Mouse (Mus musculus) midbrain, embryonic 10.5 days (tissue): ENCODE results near the gene A1cf. TPM values are rescaled to one million over a fixed set of nuclear protein-coding genes. Genes with fewer than 3 reads are reported as not detected.

Experiments
- DNase-seq: peaks from one replicate; pipeline ENCODE4 v3.0.0-alpha.2; 2017; ENCODE audit warnings: low spot score
- H3K27ac ChIP-seq: fragments of 300-500 bp; sonication (generic); replicated peaks from 2 replicates; pipeline ENCODE4 v1.5.1; 2016; ENCODE audit warnings: mild to moderate bottlenecking
- H3K27me3 ChIP-seq: fragments of 300-500 bp; sonication (generic); 2 replicates; pipeline ENCODE4 v1.6.1; 2016; ENCODE audit warnings: low read depth, mild to moderate bottlenecking; ENCODE audit not compliant: poor library complexity, severe bottlenecking
- H3K36me3 ChIP-seq: fragments of 300-500 bp; sonication (generic); 2 replicates; pipeline ENCODE4 v1.6.1; 2016; ENCODE audit warnings: mild to moderate bottlenecking, moderate library complexity
- H3K4me1 ChIP-seq: fragments of 300-500 bp; sonication (generic); 2 replicates; pipeline ENCODE4 v1.6.1; 2016
- H3K4me3 ChIP-seq: fragments of 300-500 bp; sonication (generic); 2 replicates; pipeline ENCODE4 v1.5.1; 2016; ENCODE audit warnings: mild to moderate bottlenecking, moderate library complexity
- H3K9me3 ChIP-seq: fragments of 300-500 bp; sonication (generic); replicated peaks from 2 replicates; pipeline ENCODE4 v1.6.1; 2016; ENCODE audit warnings: mild to moderate bottlenecking
- WGBS: fragments of 180-500 bp; shearing (Covaris S2); methylation state at CpG from one replicate; pipeline ENCODE4 v1.1.7; 2016; 5-methylcytosine and 5-hydroxymethylcytosine counted together
- polyA plus RNA-seq: library from polyadenylated mRNA; unstranded; fragments of >200 nt; fragmentation: Nextera tagmentation; extraction: Ambion mirVana; gene quantifications from 2 replicates; pipeline ENCODE4 v1.2.1, GENCODE M21; 2016

A1cf gene
- polyA plus RNA-seq, 1 experiment from 2014 or later = not detected

- Histone ChIP-seq H3K4me3 (no peak overlapping the region), H3K4me1 (0 out of 2 replicates have a peak, but pooled peaks cover 3% of the 10 kb centered on the region), H3K27me3 (no peaks in the 10 kb centered on the region), H3K36me3 (no peaks in the 10 kb centered on the region), H3K9me3 (no peaks in the 10 kb centered on the region), H3K27ac (no peak overlapping the region)
- 66% methylated on average over 1 of the region's 1 CpGs for WGBS
- no peak for DNase-seq
Measured at GRCm38 (mm10) chr19:31895971-31896370, 27.4 kb downstream of the A1cf start.

GRCm38 (mm10) chr19:31896711-31897110 lies 28.1 kb downstream of the A1cf start:
- no peaks in the 10 kb centered on the region for H3K27me3 ChIP-seq
- no peak overlapping the region for H3K4me3 ChIP-seq
- no peaks in the 10 kb centered on the region for H3K9me3 ChIP-seq
- H3K36me3 ChIP-seq = no peaks in the 10 kb centered on the region
- 95% methylated on average over 1 of the region's 1 CpGs for WGBS
- no peak for DNase-seq
- no peak overlapping the region for H3K27ac ChIP-seq
- H3K4me1 ChIP-seq = 0 out of 2 replicates have a peak, but pooled peaks cover 3% of the 10 kb centered on the region

GRCm38 (mm10) chr19:31905671-31906070 lies 37.1 kb downstream of the A1cf start:
- Histone ChIP-seq H3K9me3 (no peaks in the 10 kb centered on the region), H3K4me1 (no peaks in the 10 kb centered on the region), H3K27me3 (no peaks in the 10 kb centered on the region), H3K4me3 (no peak overlapping the region), H3K36me3 (no peaks in the 10 kb centered on the region), H3K27ac (no peak overlapping the region)
- DNase-seq = no peak
- WGBS = 66% methylated on average over 7 of the region's 7 CpGs

GRCm38 (mm10) chr19:31910423-31910822 lies 41.9 kb downstream of the A1cf start:
- Histone ChIP-seq H3K9me3 (no peaks in the 10 kb centered on the region), H3K36me3 (no peaks in the 10 kb centered on the region), H3K27ac (no peak overlapping the region), H3K27me3 (no peaks in the 10 kb centered on the region), H3K4me3 (no peak overlapping the region), H3K4me1 (no peaks in the 10 kb centered on the region)
- no peak for DNase-seq
- 82% methylated on average over 6 of the region's 6 CpGs for WGBS

- no peaks in the 10 kb centered on the region for H3K4me1 ChIP-seq
- no peak overlapping the region for H3K27ac ChIP-seq
- no peak overlapping the region for H3K4me3 ChIP-seq
- DNase-seq = no peak
- no peaks in the 10 kb centered on the region for H3K9me3 ChIP-seq
- H3K36me3 ChIP-seq = no peaks in the 10 kb centered on the region
- no peaks in the 10 kb centered on the region for H3K27me3 ChIP-seq
- 92% methylated on average over 4 of the region's 4 CpGs for WGBS
Measured at GRCm38 (mm10) chr19:31913946-31914345, 45.4 kb downstream of the A1cf start.

- DNase-seq = no peak
- Histone ChIP-seq H3K9me3 (no peaks in the 10 kb centered on the region), H3K27me3 (no peaks in the 10 kb centered on the region), H3K27ac (no peak overlapping the region), H3K4me3 (no peak overlapping the region), H3K36me3 (no peaks in the 10 kb centered on the region), H3K4me1 (no peaks in the 10 kb centered on the region; the same call in 1 of the 2 replicates)
- WGBS = 96% methylated on average over 4 of the region's 4 CpGs
Measured at GRCm38 (mm10) chr19:31920357-31920756, 51.8 kb downstream of the A1cf start.

- no peaks in the 10 kb centered on the region for H3K36me3 ChIP-seq
- no peak overlapping the region for H3K4me3 ChIP-seq
- DNase-seq = no peak
- H3K4me1 ChIP-seq = no peaks in the 10 kb centered on the region; the same call in 1 of the 2 replicates
- H3K9me3 ChIP-seq = no peaks in the 10 kb centered on the region
- 65% methylated on average over 5 of the region's 5 CpGs for WGBS
- no peak overlapping the region for H3K27ac ChIP-seq
- H3K27me3 ChIP-seq = no peaks in the 10 kb centered on the region
Measured at GRCm38 (mm10) chr19:31921852-31922251, 53.3 kb downstream of the A1cf start.

GRCm38 (mm10) chr19:31923615-31924352 lies 55.2 kb downstream of the A1cf start:
- DNase-seq = no peak
- no peaks in the 10 kb centered on the region for H3K36me3 ChIP-seq
- H3K4me1 ChIP-seq = no peaks in the 10 kb centered on the region; the same call in 1 of the 2 replicates
- H3K4me3 ChIP-seq = no peak overlapping the region
- H3K27me3 ChIP-seq = no peaks in the 10 kb centered on the region
- WGBS = 87% methylated on average over 6 of the region's 6 CpGs
- no peaks in the 10 kb centered on the region for H3K9me3 ChIP-seq
- H3K27ac ChIP-seq = no peak overlapping the region

- no peak overlapping the region for H3K27ac ChIP-seq
- 84% methylated on average over 7 of the region's 7 CpGs for WGBS
- H3K4me3 ChIP-seq = no peak overlapping the region
- H3K4me1 ChIP-seq = no peaks in the 10 kb centered on the region
- no peak for DNase-seq
- no peaks in the 10 kb centered on the region for H3K9me3 ChIP-seq
- H3K36me3 ChIP-seq = no peaks in the 10 kb centered on the region
- no peaks in the 10 kb centered on the region for H3K27me3 ChIP-seq
Measured at GRCm38 (mm10) chr19:31950793-31951489, 82.4 kb downstream of the A1cf start.

- H3K36me3 ChIP-seq = no peaks in the 10 kb centered on the region
- no peaks in the 10 kb centered on the region for H3K9me3 ChIP-seq
- H3K27me3 ChIP-seq = no peaks in the 10 kb centered on the region
- WGBS = 79% methylated on average over 2 of the region's 2 CpGs
- H3K27ac ChIP-seq = no peak overlapping the region
- DNase-seq = no peak
- no peaks in the 10 kb centered on the region for H3K4me1 ChIP-seq
- H3K4me3 ChIP-seq = no peak overlapping the region
Measured at GRCm38 (mm10) chr19:31953799-31954198, 85.2 kb downstream of the A1cf start.

GRCm38 (mm10) chr19:31954267-31954666 lies 85.7 kb downstream of the A1cf start:
- H3K9me3 ChIP-seq = no peaks in the 10 kb centered on the region
- H3K27ac ChIP-seq = no peak overlapping the region
- whole genome bisulfite sequencing = 86% methylated on average over 4 of the region's 4 CpGs
- no peaks in the 10 kb centered on the region for H3K4me1 ChIP-seq
- no peak for DNase-seq
- H3K36me3 ChIP-seq = no peaks in the 10 kb centered on the region
- no peak overlapping the region for H3K4me3 ChIP-seq
- H3K27me3 ChIP-seq = no peaks in the 10 kb centered on the region

- no peaks in the 10 kb centered on the region for H3K9me3 ChIP-seq
- H3K4me1 ChIP-seq = no peaks in the 10 kb centered on the region
- WGBS = 87% methylated on average over 4 of the region's 4 CpGs
- H3K4me3 ChIP-seq = no peak overlapping the region
- no peaks in the 10 kb centered on the region for H3K27me3 ChIP-seq
- no peaks in the 10 kb centered on the region for H3K36me3 ChIP-seq
- DNase-seq = no peak
- no peak overlapping the region for H3K27ac ChIP-seq
Measured at GRCm38 (mm10) chr19:31954696-31955095, 86.1 kb downstream of the A1cf start.

GRCm38 (mm10) chr19:31956359-31956758 lies 87.8 kb downstream of the A1cf start:
- H3K9me3 ChIP-seq = no peaks in the 10 kb centered on the region
- no peak overlapping the region for H3K27ac ChIP-seq
- no peaks in the 10 kb centered on the region for H3K4me1 ChIP-seq
- H3K27me3 ChIP-seq = no peaks in the 10 kb centered on the region
- 74% methylated on average over 2 of the region's 2 CpGs for WGBS
- DNase-seq = no peak
- no peaks in the 10 kb centered on the region for H3K36me3 ChIP-seq
- H3K4me3 ChIP-seq = no peak overlapping the region
